Mouse (Mus musculus) midbrain, embryonic 10.5 days (tissue): Measurements from ENCODE around the gene Cdca7. TPM values are rescaled to one million over a fixed set of nuclear protein-coding genes. Genes with fewer than 3 reads are reported as not detected.

Experiments used
- polyA plus RNA-seq: library from polyadenylated mRNA; unstranded; fragments of >200 nt; fragmentation: Nextera tagmentation; extraction: Ambion mirVana; gene quantifications from 2 replicates; pipeline ENCODE4 v1.2.1, GENCODE M21; 2016

Gene Cdca7
- polyA plus RNA-seq, 1 experiment from 2014 or later: 237 TPM

Other genes with a start within 250 kb of the Cdca7 start
- 7.4 and 8.2 TPM in 2 replicates for gene Map3k20, start 190.5 kb upstream of the Cdca7 start, polyA plus RNA-seq